ENCODE assay signal across 9 mouse cellular contexts in genomic region chr2:28976635-28977034, GRCm38 (mm10).
DNase-seq lines count a peak whose midpoint lies in the region; ATAC-seq and TF ChIP-seq lines count a peak whose summit lies in the region.
"Had no signal": no experiment of that assay in that cellular context is flagged by ENCODE, and none has a peak within 500 bp of the region (broad histone marks: within the 10 kb centered on the region; RNA-seq: fewer than 3 reads in every experiment).

No protein-coding gene starts in this region.

- ATAC-seq in liver, postnatal 0 days, result no peak

- TF ChIP-seq POLR2A in olfactory bulb, adult 2 months (IDR thresholded peaks at IDR 0.05; ENCODE audit: insufficient read depth, low read depth, low read length), result no peak

- peak; percentile 73 for DNase-seq in 416B (ENCODE audit: low read depth)
- peak; percentile 68 for DNase-seq in adrenal gland, adult 18-20 months (ENCODE audit: low spot score in 2 of 2)
- DNase-seq in embryo, embryonic 10 days (ENCODE audit: low spot score), result peak; percentile 92
- peak; percentile 39 for DNase-seq in gastrocnemius, postnatal 25 days
- peak; percentile 71 for DNase-seq in kidney, postnatal 14 days
- DNase-seq in liver, postnatal 0 days, result peak; percentile 76
- DNase-seq in testis, postnatal 10 days (ENCODE audit: low spot score), result peak; percentile 91

- no peak overlapping the region for H3K4me2 ChIP-seq in liver, postnatal 0 days (ENCODE audit: low read depth, low read length)
- H3K4me2 ChIP-seq: embryonic facial prominence, embryonic 12.5 days had no signal

- H3K9ac ChIP-seq in liver, postnatal 0 days (replicated peaks), result no peak overlapping the region
- H3K9ac ChIP-seq: embryonic facial prominence, embryonic 12.5 days had no signal

- H3K36me3 ChIP-seq in liver, postnatal 0 days (replicated peaks; ENCODE audit: insufficient read depth, low read length), result no peaks in the 10 kb centered on the region
- H3K36me3 ChIP-seq: embryonic facial prominence, embryonic 12.5 days had no signal

- TF ChIP-seq CTCF in liver, postnatal 0 days (IDR thresholded peaks at IDR 0.05; ENCODE audit: low read depth), result peak; percentile 89
- peak; percentile 70 for TF ChIP-seq CTCF in olfactory bulb, adult 2 months (IDR thresholded peaks at IDR 0.05; ENCODE audit: insufficient read depth, low read depth, low read length)

- H3K27me3 ChIP-seq in liver, postnatal 0 days (ENCODE audit: insufficient read depth, low read length), result no peaks in the 10 kb centered on the region

- H3K27ac ChIP-seq in liver, postnatal 0 days (ENCODE audit: low read depth), result no peak overlapping the region
- H3K27ac ChIP-seq in olfactory bulb, adult 2 months (ENCODE audit: insufficient read depth, low read depth, low read length), result no peak overlapping the region
- H3K27ac ChIP-seq: embryonic facial prominence, embryonic 12.5 days had no signal

- 14% methylated on average over 7 of the region's 7 CpGs for whole genome bisulfite sequencing in liver, postnatal 0 days (ENCODE audit: insufficient replicate concordance)
- 22% methylated on average over 7 of the region's 7 CpGs for WGBS in olfactory bulb, adult 2 months

- H3K9me3 ChIP-seq in liver, postnatal 0 days (ENCODE audit: low read length), result no peaks in the 10 kb centered on the region
- H3K9me3 ChIP-seq: embryonic facial prominence, embryonic 12.5 days had no signal

- no peak overlapping the region for H3K4me3 ChIP-seq in liver, postnatal 0 days (ENCODE audit: low read depth, low read length)
- H3K4me3 ChIP-seq in olfactory bulb, adult 2 months (ENCODE audit: insufficient read depth, low read depth, low read length), result no peak overlapping the region
- H3K4me3 ChIP-seq: embryonic facial prominence, embryonic 12.5 days had no signal

- H3K4me1 ChIP-seq in liver, postnatal 0 days (ENCODE audit: insufficient read depth), result no peaks in the 10 kb centered on the region
- no peaks in the 10 kb centered on the region for H3K4me1 ChIP-seq in olfactory bulb, adult 2 months (ENCODE audit: control insufficient read depth, insufficient read depth, low read length)

- TF ChIP-seq EP300 in liver, postnatal 0 days (IDR thresholded peaks at IDR 0.05; ENCODE audit: low read depth), result no peak

Comparison
In these comparisons a context has a peak if more than half of its experiments do, and no peak if none do; other contexts are left out.
1. DNase-seq: peak in every context shown above with its lines; median percentile 92 in embryo, embryonic 10 days; 91 in testis, postnatal 10 days; 76 in liver, postnatal 0 days; 73 in 416B; 71 in kidney, postnatal 14 days; 68 in adrenal gland, adult 18-20 months; 39 in gastrocnemius, postnatal 25 days.